ENCODE assay signal across 22 mouse cellular contexts in the genomic region with DNA sequence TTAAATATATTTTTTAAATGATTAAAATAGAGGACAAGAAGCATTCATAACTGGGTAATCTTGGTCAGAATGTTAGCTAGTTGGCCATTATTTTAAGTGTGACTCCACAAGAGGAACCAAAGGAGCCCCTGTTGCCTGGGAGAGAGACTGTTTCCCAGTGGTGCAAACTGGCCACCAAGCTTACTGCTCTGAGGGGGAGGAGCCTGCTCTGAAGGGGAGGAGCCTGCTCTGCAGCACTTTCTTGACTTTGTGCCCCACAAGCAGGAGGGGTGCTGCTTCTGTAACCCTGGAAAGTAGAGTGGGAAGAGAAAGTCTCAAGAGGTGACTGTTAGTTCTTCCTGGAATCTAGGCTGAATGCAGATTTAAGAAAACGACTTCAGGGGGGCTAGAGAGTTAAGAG.
"Had no signal": no experiment of that assay in that cellular context is flagged by ENCODE, and none has a peak within 500 bp of the region (broad histone marks: within the 10 kb centered on the region; RNA-seq: fewer than 3 reads in every experiment).

No protein-coding gene starts in this region.

- H3K4me3 ChIP-seq: kidney, embryonic 15.5 days; limb, embryonic 12.5 days; limb, embryonic 15.5 days; liver, embryonic 13.5 days; midbrain, embryonic 12.5 days; midbrain, embryonic 15.5 days; myocyte had no signal

- H3K36me3 ChIP-seq: kidney, embryonic 15.5 days; limb, embryonic 12.5 days; limb, embryonic 15.5 days; liver, embryonic 13.5 days; midbrain, embryonic 12.5 days; midbrain, embryonic 15.5 days had no signal

- H3K27me3 ChIP-seq: liver, embryonic 13.5 days had no signal

- H3K4me2 ChIP-seq: kidney, embryonic 15.5 days; limb, embryonic 12.5 days; limb, embryonic 15.5 days; liver, embryonic 13.5 days; midbrain, embryonic 12.5 days; midbrain, embryonic 15.5 days had no signal

- H3K27ac ChIP-seq: kidney, embryonic 15.5 days; limb, embryonic 12.5 days; limb, embryonic 15.5 days; liver, embryonic 13.5 days; midbrain, embryonic 12.5 days; midbrain, embryonic 15.5 days; stomach, postnatal 0 days had no signal

- DNase-seq: kidney, adult 8-10 months; kidney, postnatal 10 days; kidney, postnatal 36 days; layer of hippocampus, postnatal 36 days; left cerebral cortex, postnatal 4 days; liver, embryonic 13.5 days; lung, adult 2 months; lung, postnatal 14 days; lung, postnatal 4 days; right cerebral cortex, adult 18-20 months; right cerebral cortex, postnatal 14 days; right cerebral cortex, postnatal 4 days; thymus, adult 2 months; thymus, postnatal 14 days; thymus, postnatal 4 days had no signal

- ATAC-seq: midbrain, embryonic 15.5 days had no signal

- H3K9me3 ChIP-seq: kidney, embryonic 15.5 days; limb, embryonic 12.5 days; limb, embryonic 15.5 days; liver, embryonic 13.5 days; midbrain, embryonic 12.5 days; midbrain, embryonic 15.5 days had no signal

- H3K9ac ChIP-seq: kidney, embryonic 15.5 days; limb, embryonic 12.5 days; limb, embryonic 15.5 days; liver, embryonic 13.5 days; midbrain, embryonic 12.5 days; midbrain, embryonic 15.5 days had no signal
